Mouse (Mus musculus): ENCODE data around the gene Ube2h. TPM values are rescaled to one million over a fixed set of nuclear protein-coding genes. Genes with fewer than 3 reads are reported as not detected.

Ube2h gene
- polyA plus RNA-seq, 1 experiment: 78.9 TPM

DNA sequence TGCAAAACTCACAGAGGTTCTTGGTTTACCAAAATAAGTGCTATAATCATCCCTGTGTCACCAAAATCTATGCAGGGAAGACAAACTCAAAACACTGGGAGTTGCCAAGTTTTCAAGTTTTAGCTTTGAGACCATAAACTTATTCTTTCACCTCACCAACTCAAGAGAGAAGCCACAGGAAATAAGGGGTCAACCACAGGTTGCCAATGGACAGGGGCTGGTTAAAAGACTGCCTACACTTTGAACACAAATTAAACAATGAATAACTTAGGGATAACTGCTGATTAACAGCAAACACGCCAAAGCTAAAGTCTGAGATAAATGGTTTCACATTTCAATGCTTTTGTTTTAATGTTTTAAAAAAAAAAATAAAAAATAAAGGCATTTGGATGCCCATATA, 5.2 kb downstream of the Ube2h start:
- H3K4me1 ChIP-seq (ENCODE audit: control insufficient read depth, insufficient read depth, low read length): peaks cover 11% of the 10 kb centered on the region; the same call in 1 of the 2 replicates
- H3K27me3 ChIP-seq (ENCODE audit: control insufficient read depth, insufficient read depth, low read length): no peaks in the 10 kb centered on the region
- no peak for DNase-seq
- TF ChIP-seq POLR2A (IDR thresholded peaks at IDR 0.05; ENCODE audit: borderline replicate concordance, insufficient read depth, low read length) (no peak), CTCF (IDR thresholded peaks at IDR 0.05; ENCODE audit: borderline replicate concordance, insufficient read depth, low read depth, low read length) (no peak)
- WGBS: 78% methylated on average over 1 of the region's 1 CpGs
- no peak overlapping the region for H3K27ac ChIP-seq (ENCODE audit: insufficient read depth, low read length)
- H3K4me3 ChIP-seq (replicated peaks; ENCODE audit: insufficient read depth, low read depth, low read length): no peak overlapping the region

DNA sequence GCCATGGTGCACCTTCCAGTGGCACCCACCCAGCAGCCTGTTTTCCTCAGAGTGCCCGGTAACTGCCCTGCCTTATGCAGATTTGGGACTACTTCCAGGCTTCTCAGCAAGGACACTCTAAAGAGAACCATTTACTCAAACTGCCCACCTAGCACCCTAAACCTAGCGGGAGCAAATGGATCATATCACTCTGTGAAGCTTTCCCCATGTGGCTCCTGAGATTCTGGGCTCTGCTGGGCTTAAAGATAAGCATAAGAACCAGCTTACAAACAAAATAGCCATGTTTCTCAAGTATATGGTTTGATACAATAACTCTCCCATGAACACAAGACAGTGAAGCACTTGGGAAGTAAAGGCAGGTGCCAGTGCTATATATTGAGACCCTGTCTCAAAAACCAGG, 11.8 kb downstream of the Ube2h start:
- TF ChIP-seq CTCF (IDR thresholded peaks at IDR 0.05; ENCODE audit: borderline replicate concordance, insufficient read depth, low read depth, low read length) (no peak), POLR2A (IDR thresholded peaks at IDR 0.05; ENCODE audit: borderline replicate concordance, insufficient read depth, low read length) (no peak)
- 8% methylated on average over 2 of the region's 2 CpGs for WGBS
- no peak overlapping the region for H3K4me3 ChIP-seq (replicated peaks; ENCODE audit: insufficient read depth, low read depth, low read length)
- H3K4me1 ChIP-seq (ENCODE audit: control insufficient read depth, insufficient read depth, low read length): peaks cover 6% of the 10 kb centered on the region; the same call in 1 of the 2 replicates
- peak in 1 of 2 experiments; percentile 34 for DNase-seq
- no peaks in the 10 kb centered on the region; the same call in 1 of the 2 replicates for H3K27me3 ChIP-seq (ENCODE audit: control insufficient read depth, insufficient read depth, low read length)
- H3K27ac ChIP-seq (ENCODE audit: insufficient read depth, low read length): no peak overlapping the region

DNA sequence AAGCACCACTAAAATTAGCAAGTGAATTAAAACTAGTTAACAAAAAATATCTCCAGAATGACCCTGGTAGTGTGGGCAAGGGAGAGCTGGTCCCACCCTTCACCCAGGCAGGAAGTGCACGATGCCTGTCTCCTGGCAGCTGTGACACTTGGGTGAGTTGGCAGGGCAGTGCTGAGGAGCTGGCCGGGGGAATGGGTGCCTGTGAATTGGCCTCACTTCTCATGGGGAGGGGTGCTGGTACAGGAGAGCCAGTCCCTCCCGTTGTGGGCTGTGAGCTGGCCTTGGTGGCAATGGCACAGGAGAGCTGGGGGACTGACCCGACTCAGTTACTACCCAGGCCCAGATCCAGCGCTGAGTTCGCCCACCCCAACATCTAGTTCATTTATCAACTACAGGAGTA, 16.4 kb downstream of the Ube2h start:
- H3K27me3 ChIP-seq (ENCODE audit: control insufficient read depth, insufficient read depth, low read length): no peaks in the 10 kb centered on the region; the same call in 1 of the 2 replicates
- WGBS: 54% methylated on average over 6 of the region's 6 CpGs
- no peak for TF ChIP-seq POLR2A (IDR thresholded peaks at IDR 0.05; ENCODE audit: borderline replicate concordance, insufficient read depth, low read length)
- H3K27ac ChIP-seq (ENCODE audit: insufficient read depth, low read length): no peak overlapping the region
- DNase-seq: peak in 1 of 2 experiments; percentile 33
- H3K4me3 ChIP-seq (replicated peaks; ENCODE audit: insufficient read depth, low read depth, low read length): no peak overlapping the region
- no peaks in the 10 kb centered on the region for H3K4me1 ChIP-seq (ENCODE audit: control insufficient read depth, insufficient read depth, low read length)

GRCm38 (mm10) chr6:30286642-30287041, 17.7 kb downstream of the Ube2h start:
- H3K27me3 ChIP-seq (ENCODE audit: control insufficient read depth, insufficient read depth, low read length): no peaks in the 10 kb centered on the region; the same call in 1 of the 2 replicates

GRCm38 (mm10) chr6:30284177-30284576, 20.2 kb downstream of the Ube2h start:
- TF ChIP-seq CTCF (IDR thresholded peaks at IDR 0.05; ENCODE audit: borderline replicate concordance, insufficient read depth, low read depth, low read length): no peak
- H3K27me3 ChIP-seq (ENCODE audit: control insufficient read depth, insufficient read depth, low read length): no peaks in the 10 kb centered on the region; the same call in 1 of the 2 replicates
- H3K4me1 ChIP-seq (ENCODE audit: control insufficient read depth, insufficient read depth, low read length): no peaks in the 10 kb centered on the region
- H3K27ac ChIP-seq (ENCODE audit: insufficient read depth, low read length): no peak overlapping the region
- H3K4me3 ChIP-seq (replicated peaks; ENCODE audit: insufficient read depth, low read depth, low read length): no peak overlapping the region
- no peak for DNase-seq

More at GRCm38 (mm10) chr6:30286642-30287041, 17.7 kb downstream of the Ube2h start:
- TF ChIP-seq CTCF (IDR thresholded peaks at IDR 0.05; ENCODE audit: borderline replicate concordance, insufficient read depth, low read depth, low read length) (no peak), POLR2A (IDR thresholded peaks at IDR 0.05; ENCODE audit: borderline replicate concordance, insufficient read depth, low read length) (no peak)
- Histone ChIP-seq H3K4me3 (replicated peaks; ENCODE audit: insufficient read depth, low read depth, low read length) (no peak overlapping the region), H3K27ac (ENCODE audit: insufficient read depth, low read length) (no peak overlapping the region), H3K4me1 (ENCODE audit: control insufficient read depth, insufficient read depth, low read length) (no peaks in the 10 kb centered on the region)
- DNase-seq: no peak

- Histone ChIP-seq H3K4me3 (replicated peaks; ENCODE audit: insufficient read depth, low read depth, low read length) (no peak overlapping the region), H3K27me3 (ENCODE audit: control insufficient read depth, insufficient read depth, low read length) (no peaks in the 10 kb centered on the region), H3K4me1 (ENCODE audit: control insufficient read depth, insufficient read depth, low read length) (no peaks in the 10 kb centered on the region), H3K27ac (ENCODE audit: insufficient read depth, low read length) (no peak overlapping the region)
- no peak for TF ChIP-seq CTCF (IDR thresholded peaks at IDR 0.05; ENCODE audit: borderline replicate concordance, insufficient read depth, low read depth, low read length)
- no peak for TF ChIP-seq POLR2A (IDR thresholded peaks at IDR 0.05; ENCODE audit: borderline replicate concordance, insufficient read depth, low read length)
- WGBS: 87% methylated on average over 2 of the region's 2 CpGs
- DNase-seq: no peak
Measured at GRCm38 (mm10) chr6:30282361-30282760, 22.0 kb downstream of the Ube2h start.

- no peak for DNase-seq
- H3K4me3 ChIP-seq (replicated peaks; ENCODE audit: insufficient read depth, low read depth, low read length): no peak overlapping the region
- 51% methylated on average over 1 of the region's 1 CpGs for WGBS
Measured at GRCm38 (mm10) chr6:30278374-30278773, 26.0 kb downstream of the Ube2h start.

DNA sequence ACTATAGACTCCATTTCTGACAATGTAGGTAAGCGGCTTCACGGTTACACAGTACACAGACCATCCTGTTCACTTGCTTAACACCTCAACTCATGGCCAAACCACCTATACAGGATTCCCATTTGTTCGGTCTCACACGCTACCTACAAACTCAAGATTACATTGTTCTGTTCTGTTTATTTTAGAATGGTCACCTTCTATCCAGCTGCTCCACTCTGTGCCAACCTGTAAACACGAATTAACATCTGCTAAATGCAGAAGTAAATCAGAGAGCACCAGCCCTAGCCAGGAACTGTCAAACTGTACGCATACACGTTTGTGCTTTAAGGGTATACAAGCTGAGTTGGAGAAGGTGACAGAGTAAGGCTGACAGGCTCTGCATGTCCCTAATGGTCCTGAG, 27.5 kb downstream of the Ube2h start:
- H3K27ac ChIP-seq (ENCODE audit: insufficient read depth, low read length): no peak overlapping the region
- no peak for DNase-seq
- peaks cover 9% of the 10 kb centered on the region for H3K4me1 ChIP-seq (ENCODE audit: control insufficient read depth, insufficient read depth, low read length)
- WGBS: 81% methylated on average over 7 of the region's 7 CpGs
- no peak for TF ChIP-seq CTCF (IDR thresholded peaks at IDR 0.05; ENCODE audit: borderline replicate concordance, insufficient read depth, low read depth, low read length)
- no peak for TF ChIP-seq POLR2A (IDR thresholded peaks at IDR 0.05; ENCODE audit: borderline replicate concordance, insufficient read depth, low read length)
- H3K4me3 ChIP-seq (replicated peaks; ENCODE audit: insufficient read depth, low read depth, low read length): no peak overlapping the region
- no peaks in the 10 kb centered on the region for H3K27me3 ChIP-seq (ENCODE audit: control insufficient read depth, insufficient read depth, low read length)

More at GRCm38 (mm10) chr6:30278374-30278773, 26.0 kb downstream of the Ube2h start:
- H3K27me3 ChIP-seq (ENCODE audit: control insufficient read depth, insufficient read depth, low read length): no peaks in the 10 kb centered on the region
- H3K4me1 ChIP-seq (ENCODE audit: control insufficient read depth, insufficient read depth, low read length): peaks cover 9% of the 10 kb centered on the region
- no peak overlapping the region for H3K27ac ChIP-seq (ENCODE audit: insufficient read depth, low read length)
- TF ChIP-seq CTCF (IDR thresholded peaks at IDR 0.05; ENCODE audit: borderline replicate concordance, insufficient read depth, low read depth, low read length): peak; percentile 29; the same call in 1 of the 2 replicates
- TF ChIP-seq POLR2A (IDR thresholded peaks at IDR 0.05; ENCODE audit: borderline replicate concordance, insufficient read depth, low read length): no peak
